Mouse (Mus musculus): ENCODE measurements at regions not wholly inside any gene's neighbourhood (a gene's known extent, or its start where the extent isn't known, plus 50 kb on each side); places are given as distances from the start of the nearest gene placed in this dataset.

DNA sequence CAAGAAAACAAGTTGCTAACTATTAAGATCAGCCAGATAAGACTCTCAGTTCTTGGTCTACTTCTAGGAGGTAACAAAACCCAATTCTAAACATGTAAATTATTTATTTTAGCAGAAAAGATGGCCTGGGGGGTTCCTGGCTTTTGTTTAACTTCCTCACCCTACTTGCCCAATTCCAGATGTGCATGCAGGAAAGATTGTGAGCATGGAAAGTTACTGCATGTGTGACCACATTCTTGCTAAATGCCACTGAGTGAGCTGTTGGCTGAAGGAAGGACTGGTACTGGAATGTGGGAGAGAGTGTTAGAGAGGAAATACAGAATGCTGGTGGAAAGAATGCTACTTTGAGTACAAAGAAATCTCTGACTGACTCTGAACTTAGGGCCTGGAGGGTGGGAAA is 72.1 kb upstream of the Vgll3 start:
- no peak for TF ChIP-seq EP300 (IDR thresholded peaks at IDR 0.05; ENCODE audit: insufficient read depth, low read depth, low read length)
- TF ChIP-seq CTCF (IDR thresholded peaks at IDR 0.05; ENCODE audit: low read depth, low read length), result no peak

All from ES-Bruce4 (cell line).